Mouse (Mus musculus): ENCODE results near the gene Ascl3. TPM values are rescaled to one million over a fixed set of nuclear protein-coding genes. Genes with fewer than 3 reads are reported as not detected.
A peak's percentile ranks its signal among the peaks of the same experiment; 100 is the strongest.

Ascl3 gene
- polyA plus RNA-seq, 1 experiment: not detected

- Histone ChIP-seq H3K4me3 (ENCODE audit: insufficient read depth, low read length) (peak overlapping the region; percentile 77), H3K27ac (ENCODE audit: insufficient read depth, low read length) (no peak overlapping the region), H3K4me1 (ENCODE audit: control insufficient read depth, insufficient read depth, low read length) (peaks cover 4% of the 10 kb centered on the region; the same call in 1 of the 2 replicates)
- TF ChIP-seq CTCF (IDR thresholded peaks at IDR 0.05; ENCODE audit: borderline replicate concordance, insufficient read depth, low read length) (no peak), POLR2A (IDR thresholded peaks at IDR 0.05; ENCODE audit: low read depth, low read length) (no peak)
These were observed 20.0 kb upstream of the Ascl3 start for GRCm38 (mm10) chr7:109751427-109752007.

- no peak overlapping the region for H3K27ac ChIP-seq (ENCODE audit: insufficient read depth, low read length)
- TF ChIP-seq POLR2A (IDR thresholded peaks at IDR 0.05; ENCODE audit: low read depth, low read length): no peak
- TF ChIP-seq CTCF (IDR thresholded peaks at IDR 0.05; ENCODE audit: borderline replicate concordance, insufficient read depth, low read length): no peak
- H3K4me3 ChIP-seq (ENCODE audit: insufficient read depth, low read length): no peak overlapping the region
- H3K4me1 ChIP-seq (ENCODE audit: control insufficient read depth, insufficient read depth, low read length): peaks cover 4% of the 10 kb centered on the region; the same call in 1 of the 2 replicates
These were observed 16.2 kb upstream of the Ascl3 start for GRCm38 (mm10) chr7:109747747-109748146.

- TF ChIP-seq CTCF (IDR thresholded peaks at IDR 0.05; ENCODE audit: borderline replicate concordance, insufficient read depth, low read length): no peak
- no peak for TF ChIP-seq POLR2A (IDR thresholded peaks at IDR 0.05; ENCODE audit: low read depth, low read length)
- Histone ChIP-seq H3K4me3 (ENCODE audit: insufficient read depth, low read length) (no peak overlapping the region), H3K27ac (ENCODE audit: insufficient read depth, low read length) (no peak overlapping the region), H3K4me1 (ENCODE audit: control insufficient read depth, insufficient read depth, low read length) (no peaks in the 10 kb centered on the region)
These were observed 10.2 kb upstream of the Ascl3 start for GRCm38 (mm10) chr7:109741703-109742102.

GRCm38 (mm10) chr7:109741060-109741459 is 9.5 kb upstream of the Ascl3 start:
- TF ChIP-seq POLR2A (IDR thresholded peaks at IDR 0.05; ENCODE audit: low read depth, low read length): no peak
- TF ChIP-seq CTCF (IDR thresholded peaks at IDR 0.05; ENCODE audit: borderline replicate concordance, insufficient read depth, low read length): no peak
- H3K27ac ChIP-seq (ENCODE audit: insufficient read depth, low read length): no peak overlapping the region

DNA sequence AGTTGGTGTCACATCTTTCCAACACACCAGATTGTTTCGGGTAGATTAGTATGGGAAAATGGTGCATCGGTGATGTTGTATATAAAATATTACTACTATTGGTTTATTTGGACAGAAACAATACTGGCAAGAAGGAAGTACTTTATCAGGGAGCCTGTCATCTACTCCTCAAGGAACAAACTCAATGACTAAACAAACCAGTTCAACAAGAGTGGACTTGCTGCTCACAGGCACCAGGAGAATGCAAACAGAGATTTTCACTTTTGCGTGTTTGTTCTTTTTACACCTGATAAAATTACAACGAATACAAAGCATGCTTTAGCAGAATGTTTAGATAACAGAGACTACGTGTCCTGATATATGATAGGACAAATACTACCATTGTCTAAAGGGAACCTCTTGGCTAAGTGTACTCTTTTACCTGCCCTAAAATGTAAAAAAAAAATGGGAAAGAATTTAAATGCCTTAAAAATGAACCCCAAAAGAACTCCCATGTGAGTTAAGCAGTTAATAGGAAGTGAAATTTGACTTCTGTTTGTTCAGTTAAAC is 8.4 kb upstream of the Ascl3 start:
- H3K4me1 ChIP-seq (ENCODE audit: control insufficient read depth, insufficient read depth, low read length): no peaks in the 10 kb centered on the region
- TF ChIP-seq POLR2A (IDR thresholded peaks at IDR 0.05; ENCODE audit: low read depth, low read length) (no peak), CTCF (IDR thresholded peaks at IDR 0.05; ENCODE audit: borderline replicate concordance, insufficient read depth, low read length) (no peak)
- H3K27ac ChIP-seq (ENCODE audit: insufficient read depth, low read length): no peak overlapping the region
- H3K4me3 ChIP-seq (ENCODE audit: insufficient read depth, low read length): no peak overlapping the region

More at GRCm38 (mm10) chr7:109741060-109741459, 9.5 kb upstream of the Ascl3 start:
- Histone ChIP-seq H3K4me1 (ENCODE audit: control insufficient read depth, insufficient read depth, low read length) (no peaks in the 10 kb centered on the region), H3K4me3 (ENCODE audit: insufficient read depth, low read length) (no peak overlapping the region)

GRCm38 (mm10) chr7:109734806-109735205 is 3.3 kb upstream of the Ascl3 start:
- Histone ChIP-seq H3K27ac (ENCODE audit: insufficient read depth, low read length) (no peak overlapping the region), H3K4me1 (ENCODE audit: control insufficient read depth, insufficient read depth, low read length) (no peaks in the 10 kb centered on the region), H3K4me3 (ENCODE audit: insufficient read depth, low read length) (no peak overlapping the region)
- TF ChIP-seq POLR2A (IDR thresholded peaks at IDR 0.05; ENCODE audit: low read depth, low read length): no peak

GRCm38 (mm10) chr7:109723697-109724096 is 7.8 kb downstream of the Ascl3 start, which contains the start of gene BC051019:
BC051019 (minus strand) TSS chr7:109723850.
- no peak within 1 kb of the TSS for H3K4me3 ChIP-seq (ENCODE audit: insufficient read depth, low read length)
- TF ChIP-seq POLR2A (IDR thresholded peaks at IDR 0.05; ENCODE audit: low read depth, low read length): no peak
- TF ChIP-seq CTCF (IDR thresholded peaks at IDR 0.05; ENCODE audit: borderline replicate concordance, insufficient read depth, low read length): no peak
- H3K27ac ChIP-seq (ENCODE audit: insufficient read depth, low read length): no peak within 1 kb of the TSS
- H3K4me1 ChIP-seq (ENCODE audit: control insufficient read depth, insufficient read depth, low read length): peaks cover 3% of the 10 kb centered on the region

DNA sequence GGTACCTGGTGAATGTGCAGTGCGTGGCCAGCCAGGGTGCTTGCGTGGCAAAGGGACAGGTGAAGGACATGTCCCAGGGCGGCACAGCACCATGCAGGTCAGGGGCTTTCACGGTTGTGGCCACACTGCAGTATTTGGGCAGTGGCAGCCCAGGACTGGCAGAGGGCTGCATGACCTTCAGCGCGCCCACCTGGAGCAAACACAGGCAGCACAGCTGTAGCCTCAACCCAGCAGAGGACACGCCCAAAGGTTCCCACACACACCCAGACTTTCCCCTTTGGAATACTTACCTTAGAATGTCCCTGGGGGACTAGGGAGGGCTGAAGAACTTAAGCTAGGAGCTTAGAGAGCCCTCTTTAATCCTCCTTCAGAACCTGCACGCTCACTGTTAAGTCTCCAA is 8.4 kb downstream of the Ascl3 start:
- Histone ChIP-seq H3K4me3 (ENCODE audit: insufficient read depth, low read length) (no peak overlapping the region), H3K27ac (ENCODE audit: insufficient read depth, low read length) (no peak overlapping the region), H3K4me1 (ENCODE audit: control insufficient read depth, insufficient read depth, low read length) (peaks cover 3% of the 10 kb centered on the region)
- TF ChIP-seq POLR2A (IDR thresholded peaks at IDR 0.05; ENCODE audit: low read depth, low read length) (no peak), CTCF (IDR thresholded peaks at IDR 0.05; ENCODE audit: borderline replicate concordance, insufficient read depth, low read length) (no peak)

GRCm38 (mm10) chr7:109722618-109723017 is 8.9 kb downstream of the Ascl3 start:
- Histone ChIP-seq H3K4me1 (ENCODE audit: control insufficient read depth, insufficient read depth, low read length) (peaks cover 3% of the 10 kb centered on the region), H3K27ac (ENCODE audit: insufficient read depth, low read length) (no peak overlapping the region), H3K4me3 (ENCODE audit: insufficient read depth, low read length) (no peak overlapping the region)
- no peak for TF ChIP-seq POLR2A (IDR thresholded peaks at IDR 0.05; ENCODE audit: low read depth, low read length)
- no peak for TF ChIP-seq CTCF (IDR thresholded peaks at IDR 0.05; ENCODE audit: borderline replicate concordance, insufficient read depth, low read length)

DNA sequence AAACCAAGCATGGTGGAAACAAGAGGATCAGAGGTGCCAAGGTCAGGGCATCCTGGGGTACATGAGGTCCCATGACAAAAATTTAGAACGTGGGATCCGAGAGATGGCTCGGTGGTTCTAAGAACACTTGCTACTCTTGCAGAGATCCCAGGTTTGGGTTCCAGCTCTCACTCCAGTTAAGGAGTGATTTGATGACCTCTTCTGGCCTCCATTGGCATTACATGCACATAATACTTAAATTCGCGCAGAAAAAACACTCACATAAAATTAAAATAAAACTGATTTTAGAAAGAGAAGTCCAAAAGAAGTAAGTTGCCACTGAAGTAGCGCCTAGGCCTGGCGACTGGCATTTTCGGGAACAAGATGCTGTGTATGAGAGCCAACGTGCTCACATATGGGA is 12.2 kb downstream of the Ascl3 start:
- H3K4me1 ChIP-seq (ENCODE audit: control insufficient read depth, insufficient read depth, low read length): no peaks in the 10 kb centered on the region
- TF ChIP-seq CTCF (IDR thresholded peaks at IDR 0.05; ENCODE audit: borderline replicate concordance, insufficient read depth, low read length) (no peak), POLR2A (IDR thresholded peaks at IDR 0.05; ENCODE audit: low read depth, low read length) (no peak)
- no peak overlapping the region for H3K27ac ChIP-seq (ENCODE audit: insufficient read depth, low read length)
- H3K4me3 ChIP-seq (ENCODE audit: insufficient read depth, low read length): no peak overlapping the region
